Mouse (Mus musculus) kidney, postnatal 10 days (tissue): ENCODE measurements around the gene Nbas.
A peak's percentile ranks its signal among the peaks of the same experiment; 100 is the strongest.

ENCODE experiments used
- DNase-seq: peaks from one replicate; pipeline ENCODE4 v3.0.0; 2021; ENCODE audit warnings: mixed read lengths

Gene Nbas

DNA sequence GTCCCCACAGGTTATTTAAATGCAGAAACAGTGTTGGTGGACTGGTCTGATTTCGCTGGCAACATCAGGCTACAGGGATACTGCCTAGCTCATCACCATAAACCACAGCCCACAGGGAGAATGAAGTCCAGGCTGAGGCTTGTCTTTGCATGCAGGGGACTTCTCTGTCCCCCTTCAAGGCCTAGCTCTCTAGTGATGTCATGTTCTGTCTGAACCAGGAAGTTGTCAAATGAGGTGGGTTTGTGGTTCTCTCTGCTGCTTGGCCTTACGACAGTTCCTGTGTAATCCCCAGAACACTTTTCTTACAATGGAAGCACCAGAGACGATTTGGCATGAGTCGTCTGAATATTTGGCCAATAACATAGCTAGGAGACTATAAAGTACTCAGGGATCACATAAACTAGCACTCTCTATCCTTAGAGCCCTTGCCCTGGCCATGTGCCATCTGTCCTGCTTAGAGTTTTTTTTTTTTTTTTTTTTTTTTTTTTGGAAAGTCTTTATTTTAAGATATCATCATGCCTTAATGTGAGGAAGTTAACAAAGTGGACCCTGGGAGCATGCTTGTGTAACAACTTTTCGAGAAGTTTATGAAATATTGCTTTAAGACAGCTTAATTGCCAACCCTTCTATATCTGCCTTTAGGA lies 294.8 kb downstream of the Nbas start:
- no peak for DNase-seq

DNA sequence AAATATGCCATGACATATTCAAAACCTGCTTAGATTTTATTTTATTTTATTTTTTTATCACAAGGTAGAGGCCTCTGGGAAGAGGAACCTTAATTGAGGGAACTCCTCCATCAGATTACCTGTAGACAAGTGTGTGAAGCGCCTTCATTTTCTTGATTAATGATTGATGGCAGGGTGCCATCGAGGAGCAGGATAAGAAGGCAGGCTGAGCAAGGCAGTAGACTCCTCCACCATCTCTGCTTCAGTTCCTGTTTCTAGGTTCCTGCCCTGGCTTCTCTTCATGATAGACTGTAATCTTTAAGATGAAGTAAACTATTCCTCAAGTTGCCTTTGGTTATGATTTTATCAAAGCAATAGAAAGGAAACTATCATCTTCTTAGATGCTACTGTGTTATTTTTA lies 295.4 kb downstream of the Nbas start:
- no peak for DNase-seq

DNA sequence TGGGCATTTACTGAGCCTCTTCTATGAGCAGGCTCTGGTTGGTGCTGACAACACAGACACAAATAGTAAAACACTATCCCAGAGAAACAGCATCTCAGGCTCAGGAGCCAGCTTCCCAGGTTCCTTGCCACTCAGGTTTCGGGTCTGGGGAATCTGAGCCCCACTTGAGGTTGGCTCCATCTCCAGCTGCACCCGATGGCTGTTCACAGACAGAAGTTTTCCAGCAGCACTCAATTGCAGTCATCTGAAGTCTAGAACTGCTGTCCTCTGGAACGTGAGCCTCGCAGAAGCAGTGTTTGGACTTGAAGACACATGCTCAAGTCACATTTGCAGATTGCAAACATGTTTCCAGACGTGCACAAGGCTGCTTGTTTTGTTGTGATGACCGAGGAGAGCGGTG lies 297.5 kb downstream of the Nbas start:
- no peak for DNase-seq

DNA sequence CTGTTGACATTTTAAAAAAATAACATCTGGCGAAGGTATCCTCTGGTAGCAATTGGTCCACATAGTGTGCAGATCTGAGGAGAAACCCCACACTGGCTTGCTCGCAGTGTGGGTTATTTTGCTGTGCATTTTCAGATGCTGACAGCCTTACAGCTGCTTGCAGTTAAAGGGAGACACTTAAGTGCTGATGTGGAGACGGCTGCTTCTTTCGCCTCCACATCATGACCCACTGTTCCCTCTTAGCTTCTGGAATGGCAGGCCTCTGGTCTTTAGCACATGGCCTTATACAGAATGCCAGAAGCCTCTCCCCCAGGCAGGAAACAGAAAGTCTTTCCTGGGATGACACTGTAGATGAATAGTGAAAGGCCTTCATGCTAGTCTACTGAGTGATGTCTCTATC lies 306.2 kb downstream of the Nbas start:
- DNase-seq: no peak

DNA sequence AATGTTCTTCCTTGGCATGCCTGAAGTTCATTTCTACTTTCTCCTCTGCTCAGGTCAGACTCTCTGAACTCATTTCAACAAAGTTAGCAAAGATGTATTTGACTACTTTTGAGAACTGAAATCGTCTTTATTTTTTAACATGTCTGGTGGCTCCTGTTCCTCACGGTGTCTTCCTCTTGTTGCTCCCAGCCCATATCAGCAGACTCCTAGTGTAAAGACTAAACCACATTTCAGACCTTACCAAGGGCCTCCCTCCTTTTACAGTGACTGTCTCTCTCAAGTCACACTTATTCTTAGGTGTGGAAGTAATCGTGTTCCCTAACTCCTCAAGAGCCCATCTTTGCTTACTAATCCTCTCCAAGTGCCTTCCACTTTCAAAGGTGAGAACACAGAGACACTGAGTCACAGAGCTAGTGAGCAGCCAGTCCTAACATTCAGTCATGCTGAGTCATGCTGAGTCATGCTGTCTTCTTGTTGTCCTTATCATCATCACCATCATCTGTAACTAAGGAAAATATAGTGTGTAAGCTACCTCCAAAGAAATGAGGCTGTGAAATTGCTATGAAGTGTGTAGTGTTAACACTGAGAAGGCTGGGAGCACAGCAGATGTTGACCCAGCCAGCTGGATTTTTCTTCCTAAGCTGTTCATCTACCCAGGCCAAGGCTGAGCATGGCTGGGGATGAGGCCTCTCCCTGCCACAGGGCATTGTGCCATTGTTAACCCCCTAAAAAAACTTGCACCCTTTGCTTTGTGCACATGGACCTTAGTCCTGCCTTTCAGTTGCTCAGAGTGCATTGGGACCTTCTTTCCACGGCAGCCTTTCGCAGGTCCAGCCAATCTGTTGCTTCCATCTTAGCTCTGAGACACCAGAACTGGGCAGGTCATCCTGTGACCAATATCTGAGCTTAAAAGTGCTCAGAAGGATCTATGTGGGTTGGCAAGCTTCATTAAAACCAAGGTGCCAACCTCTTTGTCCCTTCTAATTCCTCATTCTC lies 307.0 kb downstream of the Nbas start:
- DNase-seq: no peak

DNA sequence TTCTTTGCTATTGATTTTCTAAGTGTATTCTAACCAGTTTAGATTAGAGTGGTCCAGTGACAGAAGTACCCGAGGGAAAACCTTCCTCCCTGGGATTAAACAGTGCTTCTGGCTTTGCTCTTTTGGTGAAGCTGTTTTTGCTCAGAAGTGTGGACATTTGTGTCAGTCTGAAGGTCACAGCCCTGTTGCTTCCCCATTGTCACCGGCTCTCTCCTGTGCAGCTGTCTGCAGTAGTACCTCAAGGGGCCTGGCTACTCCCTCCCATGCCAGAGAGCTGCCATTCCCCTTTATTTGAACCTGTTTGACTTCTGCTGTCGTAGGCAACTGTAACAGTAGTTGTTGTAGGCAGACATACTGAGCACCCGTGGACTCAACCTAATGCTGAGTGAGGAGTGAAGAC lies 307.8 kb downstream of the Nbas start:
- DNase-seq: no peak

DNA sequence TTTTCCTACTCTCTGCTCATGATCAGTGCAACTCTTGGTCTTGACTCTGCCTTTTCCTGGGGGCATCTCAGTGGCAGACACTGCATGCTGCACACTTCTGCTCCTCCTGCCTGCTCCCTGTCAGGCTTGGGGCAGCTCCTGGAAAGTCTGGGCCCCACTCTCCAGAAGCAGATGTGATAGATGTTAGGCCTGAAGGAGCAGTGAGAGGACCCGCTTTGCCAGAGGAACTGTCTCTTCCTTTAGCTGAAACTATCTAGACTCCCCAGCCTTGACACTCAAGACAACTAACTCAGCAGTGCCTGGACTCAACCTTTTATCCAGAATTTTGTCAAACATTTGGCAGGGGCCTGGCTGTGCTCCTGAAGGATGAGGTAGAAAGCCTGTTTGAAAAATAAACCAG lies 311.9 kb downstream of the Nbas start:
- DNase-seq: no peak

DNA sequence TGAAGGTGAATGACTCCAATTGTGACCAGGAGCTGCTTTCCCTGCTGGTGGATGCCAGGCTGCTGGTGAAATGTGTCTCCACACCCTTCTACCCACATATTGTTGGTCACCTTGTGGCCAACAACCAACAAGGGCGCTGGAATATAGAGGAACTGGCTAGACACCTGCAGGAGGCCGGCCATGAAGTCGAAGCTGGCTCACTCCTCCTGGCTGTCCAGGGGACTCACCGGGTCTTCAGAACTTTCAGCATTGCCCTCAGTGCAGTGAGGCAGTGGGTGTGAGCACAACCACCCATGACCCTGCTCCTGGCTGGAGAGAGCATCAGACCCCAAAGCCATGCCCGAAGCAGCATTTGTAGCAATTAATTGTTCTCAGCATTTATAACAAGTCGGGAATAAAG lies 314.5 kb downstream of the Nbas start:
- no peak for DNase-seq

DNA sequence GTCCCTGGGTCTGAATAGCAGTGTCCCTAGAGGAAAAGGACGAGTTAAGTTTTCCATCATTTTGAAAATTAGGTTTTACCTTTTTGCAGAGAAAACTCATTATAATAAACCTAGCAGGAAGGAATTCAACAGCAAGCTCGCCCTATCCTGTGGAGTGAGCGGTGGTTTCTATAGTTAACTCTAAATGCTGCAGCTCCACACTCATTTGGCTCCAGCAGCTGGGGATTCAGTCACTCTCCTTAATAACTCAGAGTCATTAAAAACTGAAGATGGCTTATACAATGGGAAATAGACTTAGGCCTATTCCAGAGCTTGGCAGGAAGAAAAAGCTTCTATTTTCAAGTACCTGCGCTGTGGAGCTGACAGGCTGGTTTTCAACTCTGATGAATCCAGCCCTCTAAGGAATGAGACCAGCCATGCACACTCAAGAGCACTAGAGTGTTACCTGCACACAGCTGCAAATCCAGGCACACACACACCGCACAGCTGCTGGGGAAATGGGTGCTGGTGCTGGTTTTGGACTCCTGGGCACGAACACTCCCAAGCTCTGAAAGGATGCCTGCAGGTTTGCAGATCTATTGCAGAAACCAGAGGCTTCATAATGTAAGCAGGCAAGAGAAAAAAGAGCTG lies 316.7 kb downstream of the Nbas start:
- DNase-seq: no peak

DNA sequence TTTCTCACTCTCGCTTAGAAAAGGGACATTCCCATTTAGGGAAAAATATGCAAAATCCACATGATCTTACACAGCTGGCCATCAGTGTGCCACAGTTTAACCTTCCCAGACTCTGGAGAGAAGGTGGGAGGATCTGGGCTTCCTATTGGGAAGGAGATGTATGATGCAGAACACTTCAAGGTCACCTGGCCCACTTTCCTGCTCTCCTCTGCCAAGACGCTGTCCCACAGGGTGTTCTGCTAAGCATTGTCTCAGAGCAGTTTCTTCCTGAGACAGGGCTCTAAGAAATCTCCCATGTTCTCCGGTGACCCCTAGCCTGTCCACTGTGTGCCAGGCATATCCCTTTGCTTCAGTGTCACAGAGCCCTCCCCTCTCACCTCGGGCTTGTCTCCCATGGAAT lies 318.7 kb downstream of the Nbas start:
- DNase-seq: no peak

DNA sequence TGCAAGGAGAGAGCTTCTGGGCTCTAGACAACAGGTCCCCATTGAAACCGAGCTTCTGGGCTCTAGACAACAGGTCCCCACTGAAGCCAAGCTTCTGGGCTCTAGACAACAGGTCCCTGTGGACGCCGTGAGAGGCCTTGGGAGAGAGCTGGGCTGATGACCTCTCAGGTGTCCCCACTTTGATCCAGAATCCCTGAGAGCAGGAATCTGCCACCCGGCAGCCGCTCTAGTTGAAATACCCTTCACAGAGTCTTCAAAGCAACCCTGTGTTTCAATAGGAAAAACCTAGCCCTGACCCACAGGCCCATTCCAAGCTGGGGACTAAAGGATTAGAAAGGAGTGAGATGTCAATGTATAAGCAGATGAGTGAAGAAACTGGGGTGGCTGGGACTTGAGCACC lies 320.1 kb downstream of the Nbas start:
- no peak for DNase-seq

DNA sequence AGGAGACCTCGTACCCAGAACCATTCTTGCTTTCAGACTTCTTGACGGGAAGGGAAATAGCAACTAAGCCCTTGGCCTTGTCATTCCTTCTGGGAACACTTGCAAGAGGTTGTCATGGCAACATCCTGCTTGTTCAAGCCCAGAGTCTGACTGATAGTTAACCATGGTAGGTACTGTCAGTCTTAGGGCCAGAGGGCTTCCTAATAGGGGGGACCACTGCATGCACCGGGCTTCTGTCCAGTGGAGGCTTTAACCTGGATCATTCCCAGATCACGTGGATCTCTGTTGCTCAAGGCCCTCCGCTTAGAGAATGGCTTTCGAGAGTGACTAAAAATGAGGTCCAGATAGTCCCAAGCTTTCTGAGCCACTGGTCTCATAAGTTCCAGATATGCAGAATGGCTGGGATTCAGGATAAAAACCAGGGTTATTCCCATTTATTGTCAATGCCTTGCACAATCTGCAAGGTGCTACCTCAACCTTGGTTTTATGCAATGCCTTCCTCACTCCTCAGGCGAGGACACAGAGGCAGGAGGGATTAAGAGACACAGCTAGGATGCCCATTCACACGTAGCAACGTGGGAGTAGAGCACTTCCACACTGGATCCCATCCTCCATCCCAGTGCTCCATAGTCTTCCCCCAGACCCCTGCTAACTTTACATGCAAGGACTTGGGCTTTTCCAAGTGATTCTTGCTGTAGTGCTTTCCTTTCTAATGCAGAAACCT lies 326.0 kb downstream of the Nbas start:
- no peak for DNase-seq

DNA sequence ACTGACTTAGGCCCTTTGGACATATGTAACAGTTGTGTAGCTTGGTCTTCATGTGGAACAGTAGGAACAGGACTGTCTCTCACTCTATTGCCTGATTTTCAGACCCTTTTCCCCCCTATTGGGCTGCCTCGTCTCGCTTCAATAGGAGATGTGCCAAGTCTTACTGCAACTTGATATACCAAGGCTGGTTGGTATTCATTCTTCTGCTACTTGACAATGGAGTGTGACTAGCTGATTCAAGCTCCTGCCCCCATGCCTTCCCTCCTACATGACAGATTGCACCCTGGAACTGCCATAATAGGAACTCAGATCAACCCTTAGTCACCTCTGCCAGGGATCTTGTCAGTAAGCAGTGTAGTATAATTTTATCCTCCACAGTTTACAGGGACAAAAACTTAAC lies 328.1 kb downstream of the Nbas start:
- no peak for DNase-seq

DNA sequence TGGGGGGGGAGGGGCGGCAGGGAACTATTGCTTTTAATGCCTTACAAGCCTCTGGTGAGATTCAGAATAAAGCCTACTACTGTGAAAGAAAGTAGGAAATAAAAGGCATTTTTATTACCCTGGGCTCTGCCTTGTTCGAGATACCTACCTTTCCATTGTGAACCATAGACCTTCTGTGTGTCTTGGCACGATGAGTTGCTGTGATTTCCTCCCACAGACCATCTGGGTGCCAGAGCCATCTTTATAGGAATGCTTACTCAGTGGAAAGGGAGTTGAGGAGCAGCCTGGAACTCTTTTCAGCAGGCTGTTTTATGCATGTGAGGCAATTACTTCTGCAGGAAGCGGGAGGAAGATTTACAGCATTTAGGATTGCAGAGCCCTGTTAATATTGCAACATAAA lies 329.6 kb downstream of the Nbas start:
- peak; percentile 8 for DNase-seq

DNA sequence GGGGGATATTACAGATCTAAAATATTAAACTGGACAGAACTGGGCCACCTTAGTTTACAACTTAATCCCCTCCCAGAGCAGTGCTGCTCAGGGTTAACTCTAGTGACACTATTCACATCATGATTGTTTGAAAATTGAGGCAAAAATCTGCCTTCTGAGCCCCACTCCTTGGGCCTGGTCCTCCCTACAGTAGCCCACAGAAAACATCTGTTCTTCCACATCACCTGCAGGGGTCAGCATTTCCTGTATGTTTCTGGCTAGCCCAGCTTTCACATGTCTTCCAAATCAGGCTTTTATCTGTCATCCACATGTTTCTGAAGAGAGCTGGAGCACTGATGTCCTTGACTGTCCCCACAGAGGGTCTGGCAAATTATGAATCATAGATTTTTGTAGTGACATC lies 333.5 kb downstream of the Nbas start:
- DNase-seq: peak; percentile 34

DNA sequence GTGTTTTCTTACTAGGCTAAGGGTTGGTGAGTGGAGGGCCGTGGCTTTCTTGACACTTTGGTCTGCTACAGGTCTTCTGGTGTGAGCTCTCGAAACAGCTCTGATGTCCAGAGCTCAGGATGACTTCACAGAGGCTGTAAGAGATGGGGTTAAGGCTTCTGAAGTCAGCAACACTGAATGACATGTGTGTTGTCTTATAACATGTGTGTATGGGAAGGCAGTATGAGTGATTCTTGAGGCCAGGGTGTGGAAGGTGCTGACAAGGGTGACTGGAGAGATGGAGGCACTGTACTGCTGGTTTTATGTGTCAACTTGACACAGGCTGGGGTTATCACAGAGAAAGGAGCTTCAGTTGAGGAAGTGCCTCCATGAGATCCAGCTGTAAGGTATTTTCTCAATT lies 338.1 kb downstream of the Nbas start:
- DNase-seq: no peak

DNA sequence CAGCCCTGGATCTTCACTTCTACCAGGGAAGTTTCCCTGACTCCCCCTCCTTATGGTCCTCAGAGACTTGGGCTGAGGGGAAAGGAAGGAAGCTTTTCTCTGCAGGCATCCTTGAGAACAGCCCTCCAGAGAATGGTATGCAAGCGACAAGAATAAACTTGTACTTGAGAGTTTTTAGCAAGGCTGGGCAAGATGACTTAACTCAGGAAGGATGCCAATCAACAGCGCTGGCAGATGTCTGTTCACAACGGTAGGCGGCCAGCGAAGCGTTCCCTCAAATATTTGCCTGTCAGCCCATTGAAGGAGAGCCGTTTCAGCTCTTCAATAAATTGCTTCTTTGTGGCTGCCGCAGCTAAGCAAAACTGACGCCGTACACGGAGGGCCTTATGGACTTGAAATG lies 340.1 kb downstream of the Nbas start:
- no peak for DNase-seq

DNA sequence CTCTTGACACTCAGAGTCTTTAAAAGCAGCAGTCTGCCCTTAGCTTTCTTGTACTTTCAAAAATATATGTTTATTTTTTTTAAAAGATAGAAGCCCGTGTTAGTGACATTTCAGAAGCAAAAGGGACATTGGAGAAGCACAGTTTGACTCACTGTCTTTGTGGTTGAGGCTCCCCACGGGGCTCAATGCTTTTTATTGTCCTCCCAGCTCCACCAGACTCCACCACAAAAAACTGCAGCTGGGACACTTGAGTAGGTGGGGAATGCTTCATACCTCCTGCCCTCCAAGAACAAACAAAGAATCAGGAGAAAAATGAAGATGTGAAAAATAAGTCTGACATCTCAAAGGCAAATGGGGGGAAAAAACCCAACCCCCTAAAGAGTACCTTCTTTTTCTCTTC lies 344.1 kb downstream of the Nbas start:
- DNase-seq: no peak

DNA sequence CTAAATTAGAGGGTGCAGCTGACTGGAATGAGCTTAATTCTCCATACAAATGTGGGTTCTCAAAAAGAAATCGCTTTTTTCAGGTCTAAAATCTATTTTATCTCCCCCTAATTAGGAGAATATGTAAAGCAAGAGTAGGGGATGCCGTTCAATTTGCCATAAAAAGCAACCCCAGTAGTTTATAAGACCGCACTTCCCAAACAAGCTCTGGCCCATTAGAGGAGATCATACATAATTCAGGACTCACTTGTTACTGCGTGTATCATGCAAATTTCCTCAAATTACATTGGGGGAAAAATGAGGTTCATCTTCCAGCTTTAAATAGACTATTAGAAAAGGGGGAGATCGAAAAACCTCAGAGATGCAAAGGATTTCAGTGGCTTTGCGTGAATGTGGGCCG lies 346.7 kb downstream of the Nbas start:
- DNase-seq: no peak

DNA sequence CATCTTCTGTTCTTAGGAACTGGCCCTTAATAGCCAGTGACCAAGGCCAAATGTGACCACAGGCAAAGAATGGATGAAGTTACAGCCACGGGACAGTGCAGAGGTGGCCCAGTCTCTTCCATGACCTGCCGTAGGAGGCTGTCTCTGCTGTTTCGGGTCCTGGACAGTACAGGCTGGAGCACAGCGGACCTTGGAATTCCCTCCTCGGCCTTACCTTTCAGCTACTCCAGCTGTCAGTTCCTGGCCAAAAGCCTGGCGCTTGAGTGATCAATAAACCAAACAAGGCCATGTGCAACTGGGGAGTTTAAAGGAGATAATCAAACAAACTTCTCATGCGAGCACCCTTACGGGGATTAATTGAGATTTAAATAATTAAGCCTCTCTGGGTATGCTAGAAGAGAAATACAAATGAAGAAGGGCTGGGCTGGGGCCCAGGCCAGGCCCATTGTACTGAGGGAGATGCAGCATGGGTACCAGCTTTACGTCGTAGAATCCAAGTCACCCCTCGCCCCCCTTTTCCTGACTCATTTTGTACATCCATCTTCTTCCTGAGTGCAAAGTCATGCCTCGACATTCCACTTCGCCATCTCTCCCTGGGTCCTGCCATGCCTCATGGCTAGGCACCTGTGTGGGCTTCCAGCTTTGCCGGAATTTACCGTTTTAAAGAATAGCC lies 353.4 kb downstream of the Nbas start:
- no peak for DNase-seq

DNA sequence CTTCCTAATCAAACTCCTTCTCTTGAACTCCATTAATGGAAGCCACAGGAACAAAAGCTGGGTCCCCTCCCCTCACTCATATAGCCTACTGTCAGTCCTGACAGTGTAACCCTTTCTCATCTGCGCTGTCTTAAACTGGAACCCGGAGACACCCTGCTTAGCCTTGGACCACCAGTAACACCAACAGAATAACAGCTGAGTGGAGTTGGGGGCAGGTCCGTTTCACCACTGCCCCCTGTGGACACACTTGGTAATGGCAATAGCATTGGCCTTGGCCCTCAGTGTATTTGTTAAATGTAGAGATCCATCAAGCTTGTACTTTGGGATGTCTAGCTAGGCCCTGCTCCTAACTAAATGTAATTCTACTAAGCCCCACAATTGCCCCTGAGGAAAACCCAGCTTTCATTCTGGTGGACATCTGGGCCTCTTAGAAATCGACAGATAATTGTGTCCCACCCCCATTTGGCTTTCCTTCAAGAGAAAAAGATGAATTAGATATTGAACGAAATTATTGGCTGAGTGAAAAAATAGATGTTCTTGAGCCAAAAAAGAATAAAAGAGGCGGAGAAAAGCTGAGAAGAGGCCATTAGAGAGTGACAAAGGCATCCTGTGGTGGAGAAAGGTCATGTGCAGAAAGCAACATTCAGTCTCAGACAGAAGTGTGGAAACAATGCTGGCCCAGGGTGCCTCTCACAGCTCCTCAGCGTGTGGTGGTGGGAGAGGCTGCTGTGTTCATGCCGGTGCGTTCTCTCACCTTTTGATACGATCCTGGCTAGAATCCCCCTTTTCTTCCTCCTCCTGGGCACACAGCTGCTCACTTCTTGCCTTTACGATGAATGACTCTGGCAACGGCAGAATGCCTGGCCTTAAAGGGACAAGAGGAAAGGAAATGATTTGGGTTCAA lies 358.1 kb downstream of the Nbas start:
- peak; percentile 24 for DNase-seq
